Mouse (Mus musculus): ENCODE measurements around the gene Jph2.

DNA sequence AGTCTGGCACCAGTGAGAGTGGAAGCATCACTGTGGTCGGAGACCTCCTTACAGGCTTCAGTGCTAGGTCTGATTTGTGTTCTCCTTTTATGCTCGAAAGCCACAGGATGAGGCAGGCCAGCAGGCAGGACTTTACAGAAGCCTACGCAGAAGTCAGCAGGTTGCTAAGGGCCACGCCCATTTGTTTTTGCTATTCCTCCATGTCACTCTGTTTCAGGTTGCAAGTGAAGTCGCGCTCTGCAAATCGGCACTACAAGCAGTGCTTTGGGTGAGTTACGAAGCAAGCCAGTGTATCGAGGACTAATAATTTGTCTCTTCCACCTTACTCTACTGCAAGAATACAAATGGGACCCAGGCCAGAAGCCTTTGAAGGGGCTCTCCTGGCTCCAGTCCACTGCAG lies 33.5 kb upstream of the Jph2 start:
- TF ChIP-seq POLR2A (IDR thresholded peaks at IDR 0.05; ENCODE audit: control insufficient read depth, extremely low read depth, insufficient read depth, low read length, poor library complexity): no peak
- no peak for TF ChIP-seq CTCF (IDR thresholded peaks at IDR 0.05; ENCODE audit: borderline replicate concordance, control insufficient read depth, extremely low read depth, insufficient read depth, low read length, poor library complexity)
